Mouse (Mus musculus) hindlimb bud, embryonic 11.5 days (tissue): ENCODE data around the gene Zfp790.

Experiments used
- DNase-seq: peaks from one replicate; pipeline ENCODE4 v3.0.0-alpha.2; 2012; ENCODE audit warnings: low read depth, low spot score; ENCODE audit errors: extremely low spot score

The Zfp790 gene

DNA sequence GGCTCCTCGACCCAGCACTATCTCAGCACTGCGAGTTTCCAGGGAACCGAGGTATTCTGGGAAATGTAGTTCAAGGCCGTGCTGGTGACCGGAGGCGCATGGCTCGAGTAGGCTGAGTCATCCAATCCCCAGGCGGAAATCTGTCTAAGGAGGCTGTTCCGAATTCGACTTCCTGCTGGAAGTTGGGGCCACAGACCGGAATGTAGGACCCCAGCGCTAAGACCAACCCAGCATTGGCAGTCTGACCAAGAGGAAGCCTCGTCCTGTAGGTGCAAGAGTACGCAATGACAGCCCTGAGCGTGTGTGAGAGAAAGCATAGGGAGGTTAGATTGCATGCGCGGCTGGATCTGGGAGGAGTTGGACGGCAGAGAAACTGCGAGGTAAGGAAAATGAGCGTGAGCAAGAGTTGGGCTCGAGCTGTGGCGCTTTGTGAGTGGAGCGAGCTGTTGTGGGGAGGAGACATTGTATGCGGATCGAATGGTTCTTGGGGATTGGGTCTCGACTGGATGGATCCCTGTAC, at the start of gene Zfp790:
Gene Zfp790 (plus strand): TSS at position 205 of the 520 bp plus-strand sequence.
- DNase-seq, result peak; percentile 94

DNA sequence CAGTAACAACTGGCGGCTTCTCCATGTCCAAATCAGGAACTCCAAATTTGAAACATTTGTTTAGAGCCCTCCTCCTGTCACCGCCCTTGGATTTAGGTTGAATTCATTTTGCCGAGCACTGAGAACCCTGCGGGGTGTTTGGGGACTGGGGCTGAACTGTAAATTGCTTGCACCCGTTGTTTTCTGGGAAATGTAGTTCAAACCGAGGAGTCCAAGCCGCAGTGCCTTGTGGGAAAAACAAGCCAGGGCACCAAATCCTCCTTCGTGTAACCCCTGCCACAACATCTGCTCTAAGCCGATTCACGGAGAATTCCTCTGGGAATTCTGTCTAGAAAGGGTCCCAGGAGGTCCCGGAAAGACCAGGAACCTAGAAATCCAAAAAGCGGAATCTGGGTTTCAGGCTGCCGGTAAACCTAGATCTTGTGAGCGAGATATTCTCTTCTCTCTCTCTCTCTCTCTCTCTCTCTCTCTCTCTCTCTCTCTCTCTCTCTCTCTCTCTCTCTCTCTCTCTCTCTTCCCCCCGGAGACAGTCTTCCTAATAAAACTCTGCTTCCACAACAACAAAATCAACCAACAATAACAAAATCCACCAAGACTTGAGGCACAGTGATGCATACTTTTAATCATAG, 48.7 kb upstream of the Zfp790 start:
- peak; percentile 63 for DNase-seq

- DNase-seq, result peak; percentile 91
These were observed 47.6 kb upstream of the Zfp790 start, which contains the start of gene Zfp84 for GRCm38 (mm10) chr7:29768090-29768900. Gene Zfp84 (plus strand): TSS chr7:29768552.

- no peak for DNase-seq
These were observed 46.9 kb upstream of the Zfp790 start for GRCm38 (mm10) chr7:29768980-29769379.

DNA sequence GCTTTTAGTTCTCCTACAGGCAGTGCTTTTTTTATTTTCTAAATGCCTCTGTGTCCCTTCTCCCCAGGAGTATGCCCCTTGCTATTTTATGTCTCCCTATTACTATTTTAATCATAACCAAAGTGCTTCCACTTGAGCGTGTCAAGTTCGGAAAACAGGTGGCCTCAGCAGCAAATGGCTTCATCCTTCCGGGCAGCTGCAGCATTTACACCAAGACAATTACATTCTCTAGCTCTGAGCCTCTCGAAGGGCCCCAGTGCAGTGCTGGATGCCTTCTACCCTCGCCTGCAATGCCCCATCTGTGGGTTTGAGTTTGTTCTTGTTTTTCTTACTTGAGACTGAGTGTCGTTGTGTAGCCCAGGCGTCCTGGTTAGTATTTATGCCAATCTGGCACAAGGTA, 42.4 kb upstream of the Zfp790 start:
- no peak for DNase-seq

- no peak for DNase-seq
These were observed 41.5 kb upstream of the Zfp790 start for GRCm38 (mm10) chr7:29774371-29774770.

DNA sequence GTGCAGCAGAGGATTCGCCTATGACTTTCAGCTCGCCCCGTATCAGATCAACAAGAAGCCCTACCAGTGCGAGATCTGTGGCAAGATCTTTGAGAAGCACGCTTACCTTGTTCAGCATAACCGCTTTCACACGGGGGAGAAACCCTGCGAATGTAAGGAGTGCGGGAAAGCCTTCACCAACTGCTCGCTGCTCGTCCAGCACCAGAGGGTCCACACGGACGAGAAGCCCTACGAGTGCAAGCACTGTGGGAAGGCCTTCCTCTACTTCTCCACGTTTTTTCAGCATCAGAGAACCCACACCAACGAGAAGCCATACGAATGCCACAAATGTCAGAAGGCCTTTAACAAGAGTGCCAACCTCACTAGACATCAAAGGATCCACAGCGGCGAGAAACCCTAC, 39.3 kb upstream of the Zfp790 start:
- no peak for DNase-seq

DNA sequence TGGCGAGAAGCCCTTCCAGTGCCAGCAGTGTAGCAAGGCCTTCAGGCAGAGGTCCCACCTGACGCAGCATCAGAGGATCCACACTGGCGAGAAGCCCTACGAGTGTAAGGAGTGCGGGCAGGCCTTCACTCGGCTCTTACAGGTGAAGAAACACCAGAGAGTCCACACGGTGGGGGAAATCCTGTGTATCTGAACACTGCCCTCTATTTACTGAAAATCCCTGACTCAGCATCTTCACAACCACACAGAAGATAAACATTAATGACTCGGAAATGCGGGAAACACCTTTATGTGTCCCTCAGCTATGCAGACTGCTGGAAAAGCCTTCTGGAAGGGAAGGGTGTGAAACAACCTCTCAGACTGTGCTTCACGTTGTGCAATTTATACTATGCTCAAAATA, 38.5 kb upstream of the Zfp790 start:
- DNase-seq, result no peak

DNA sequence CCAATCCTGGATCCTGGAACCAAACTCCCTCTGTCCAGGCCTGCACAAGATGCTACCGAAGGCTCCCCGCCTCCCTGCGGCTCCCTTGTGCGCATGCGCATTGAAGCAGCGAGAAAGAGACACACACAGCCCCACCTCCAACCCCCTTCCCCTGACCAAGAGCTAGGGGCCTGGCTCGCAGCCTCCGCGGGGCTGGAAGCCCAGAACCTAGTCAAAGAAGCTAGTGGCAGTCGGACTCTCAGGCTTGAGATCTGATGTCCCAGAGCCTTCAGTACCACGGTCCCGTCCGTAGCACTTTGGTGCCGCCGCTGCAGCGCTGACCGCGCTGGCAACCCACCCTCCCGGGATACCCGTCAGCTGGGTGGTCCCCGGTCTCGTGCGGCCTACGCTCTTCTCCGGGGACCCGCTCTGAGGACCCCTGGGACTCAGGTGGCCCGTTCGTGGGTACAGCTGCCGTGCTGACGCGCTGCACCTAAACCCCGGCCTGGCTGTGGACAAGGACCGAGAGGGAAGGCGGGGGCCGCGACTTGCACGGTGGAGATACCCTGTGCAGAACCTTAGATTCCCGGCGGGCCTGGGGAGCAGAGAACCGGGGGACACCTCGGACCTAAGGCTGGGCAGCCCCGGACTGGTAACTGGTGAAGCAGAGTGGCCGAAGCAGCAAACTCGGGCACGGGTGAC, 31.9 kb upstream of the Zfp790 start, which contains the start of gene Zfp30:
Gene Zfp30 (plus strand): TSS at position 128 of the 681 bp plus-strand sequence.
- peak; percentile 79 for DNase-seq

GRCm38 (mm10) chr7:29785023-29785422, 30.9 kb upstream of the Zfp790 start:
- no peak for DNase-seq

DNA sequence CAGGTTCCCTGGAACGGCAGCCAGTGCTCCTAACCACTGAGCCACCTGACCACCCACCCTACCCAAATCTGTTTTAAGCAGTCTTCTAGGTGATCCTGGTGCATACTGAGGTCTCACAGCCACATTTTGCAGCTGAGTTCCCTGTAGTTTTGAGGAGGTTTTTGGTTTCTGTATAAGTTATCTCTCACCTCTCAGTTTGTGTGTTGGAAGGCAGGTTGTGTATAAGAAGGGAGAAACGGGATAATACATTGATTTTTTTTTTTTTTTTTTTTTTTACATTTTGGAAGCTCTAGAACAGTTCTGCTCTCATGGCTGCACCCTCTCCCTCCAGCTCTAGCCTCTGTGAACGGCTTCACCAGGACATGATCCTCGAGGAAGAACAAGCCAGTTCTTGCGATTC, 30.0 kb upstream of the Zfp790 start:
- no peak for DNase-seq

DNA sequence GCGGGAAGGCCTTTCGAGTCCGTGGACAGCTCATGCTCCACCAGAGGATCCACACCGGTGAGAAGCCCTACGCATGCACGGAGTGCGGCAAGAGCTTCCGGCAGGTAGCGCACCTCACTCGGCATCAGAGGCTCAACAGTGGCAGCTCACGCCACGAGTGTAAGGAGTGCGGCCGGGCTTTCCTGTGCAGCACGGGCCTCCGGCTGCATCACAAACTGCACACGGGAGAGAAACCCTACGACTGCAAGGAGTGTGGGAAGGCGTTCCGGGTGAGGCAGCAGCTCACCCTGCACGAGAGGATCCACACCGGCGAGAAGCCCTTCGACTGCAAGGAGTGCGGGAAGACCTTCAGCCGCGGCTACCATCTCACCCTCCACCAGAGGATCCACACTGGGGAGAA, 23.0 kb upstream of the Zfp790 start:
- no peak for DNase-seq

DNA sequence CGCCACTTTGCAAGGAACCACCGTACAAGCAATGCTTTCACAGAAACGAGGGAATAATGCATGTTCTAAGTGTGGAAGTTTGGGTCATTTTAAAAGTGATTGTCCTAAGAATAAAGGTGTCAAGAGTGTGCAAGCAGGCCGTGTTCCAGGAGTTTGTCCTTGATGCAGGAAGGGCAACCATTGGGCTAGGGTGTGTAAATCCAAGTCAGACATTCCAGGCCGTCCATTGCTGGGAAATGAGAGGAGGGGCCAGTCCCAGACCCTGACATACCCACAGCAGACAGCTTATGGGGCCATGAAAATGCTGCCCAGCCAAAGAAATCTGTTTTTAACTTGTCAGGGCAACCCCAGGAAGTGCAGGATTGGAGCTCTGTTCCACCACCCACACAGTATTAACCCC, 8.9 kb upstream of the Zfp790 start:
- DNase-seq, result no peak

DNA sequence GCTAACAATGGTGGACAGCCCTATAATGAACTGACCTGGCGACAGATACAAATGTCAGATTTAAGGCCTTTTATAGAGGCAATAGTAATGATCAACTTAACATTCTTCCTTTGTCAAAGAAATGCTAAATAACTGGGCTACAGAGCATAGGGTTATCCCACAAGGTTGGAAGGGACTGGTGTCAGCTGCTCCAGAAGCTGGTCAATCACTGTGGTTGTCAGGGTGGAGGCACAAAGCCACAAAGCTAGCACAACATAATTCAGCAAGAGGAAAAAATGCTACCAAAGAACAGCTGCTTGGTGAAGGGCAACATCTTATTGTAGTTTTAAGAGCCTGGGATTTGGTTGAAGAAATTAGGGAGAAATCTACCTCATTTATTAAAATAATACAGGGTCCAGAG, 3.7 kb upstream of the Zfp790 start:
- no peak for DNase-seq

DNA sequence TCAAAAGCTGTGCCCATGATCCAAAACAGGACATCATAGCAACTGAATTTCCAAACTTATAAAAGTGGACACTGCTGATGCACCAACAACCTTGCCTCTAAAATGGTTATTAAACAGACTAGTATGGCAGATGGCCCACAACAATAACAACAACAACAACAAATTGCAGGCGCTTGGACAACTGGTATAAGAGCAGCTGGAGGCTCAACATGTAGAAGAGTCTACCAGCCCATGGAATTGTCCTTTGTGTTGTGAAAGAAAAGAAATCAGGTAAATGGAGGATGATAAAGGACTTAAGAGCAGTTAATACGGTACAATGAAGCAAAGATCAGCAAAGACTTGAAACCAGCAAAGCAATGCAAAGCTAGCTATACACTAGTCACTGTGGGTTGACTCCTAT, 1.5 kb upstream of the Zfp790 start:
- DNase-seq, result no peak

GRCm38 (mm10) chr7:29815061-29815784, 691 bp upstream of the Zfp790 start:
- DNase-seq, result no peak

- DNase-seq, result peak; percentile 64
These were observed 2.8 kb downstream of the Zfp790 start for GRCm38 (mm10) chr7:29818619-29819254.

DNA sequence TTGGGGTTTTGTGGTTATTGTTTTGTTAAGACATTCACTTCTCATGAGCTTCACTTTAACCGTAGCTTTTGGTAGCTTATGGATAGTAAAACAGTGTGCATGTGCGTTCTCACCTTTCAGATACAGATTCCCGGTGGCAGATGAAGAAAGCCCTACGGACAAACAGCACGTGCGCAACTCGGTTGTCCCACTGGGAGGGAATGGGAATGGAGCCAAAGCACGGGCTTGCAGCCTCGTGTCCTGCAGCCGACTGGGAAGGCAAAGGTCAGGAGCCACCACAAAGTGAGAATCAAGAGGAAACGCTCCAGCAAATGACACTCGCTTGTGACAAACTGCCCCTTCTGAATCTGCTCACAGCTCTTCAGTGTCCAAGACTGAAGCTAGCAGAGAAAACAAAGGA, 12.1 kb downstream of the Zfp790 start:
- DNase-seq, result no peak

DNA sequence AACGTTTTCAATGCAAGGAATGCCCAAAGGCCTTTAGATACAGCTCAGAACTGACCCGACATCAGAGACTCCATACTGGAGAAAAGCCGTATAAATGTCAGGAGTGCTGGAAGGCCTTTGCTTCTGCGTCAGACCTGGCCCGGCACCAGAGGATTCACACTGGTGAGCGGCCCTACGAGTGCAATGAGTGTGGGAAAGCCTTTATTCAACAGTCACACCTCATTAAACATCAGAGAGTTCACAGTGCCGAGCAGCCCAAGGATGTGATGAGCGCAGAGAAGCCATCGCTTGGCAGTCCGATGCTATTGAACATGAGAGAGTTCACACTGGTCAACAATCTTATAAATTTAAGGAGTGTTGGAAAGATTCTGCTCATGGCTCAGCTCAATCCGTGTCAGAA, 13.9 kb downstream of the Zfp790 start:
- DNase-seq, result no peak

DNA sequence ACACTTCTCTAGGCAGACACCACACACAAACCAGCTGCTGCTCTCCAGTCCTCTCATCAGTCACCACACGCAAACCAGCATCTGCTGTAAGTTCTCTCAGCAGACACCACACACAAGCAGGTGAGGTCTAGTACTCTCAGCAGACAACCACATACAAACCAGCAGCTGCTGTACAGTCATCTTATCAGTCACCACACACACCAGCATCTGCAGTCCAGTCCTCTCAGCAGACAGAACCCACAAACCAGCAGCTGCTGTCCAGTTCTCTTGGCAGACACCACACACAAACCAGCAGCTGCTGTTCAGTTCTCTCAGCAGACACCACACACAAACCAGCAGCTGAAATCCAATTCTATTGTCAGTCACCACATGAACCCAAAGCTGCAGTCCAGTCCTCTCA, 20.9 kb downstream of the Zfp790 start:
- DNase-seq, result no peak
